Mouse (Mus musculus): Measurements from ENCODE around the gene Uba2. TPM values are rescaled to one million over a fixed set of nuclear protein-coding genes. Genes with fewer than 3 reads are reported as not detected.

The Uba2 gene
- 42.1 and 50.0 TPM in 2 replicates for polyA plus RNA-seq (2015; fragmentation: Nextera tagmentation; extraction: Ambion mirVana)

GRCm38 (mm10) chr7:34169454-34169853 is at the start of gene Uba2:
Gene Uba2 (minus strand): TSS chr7:34169599.
- Histone ChIP-seq H3K27me3 (ENCODE audit: insufficient read depth, low read length) (no peaks in the 10 kb centered on the region), H3K27ac (ENCODE audit: low read depth) (peak within 1 kb of the TSS; percentile 81), H3K4me1 (ENCODE audit: insufficient read depth) (peaks cover 11% of the 10 kb centered on the region), H3K4me3 (ENCODE audit: low read depth, low read length) (peak within 1 kb of the TSS; percentile 80), H3K9me3 (ENCODE audit: low read length) (no peaks in the 10 kb centered on the region), H3K36me3 (replicated peaks; ENCODE audit: insufficient read depth, low read length) (peaks cover 8% of the 10 kb centered on the region), H3K9ac (replicated peaks) (peak within 1 kb of the TSS; percentile 90; the same call in 1 of the 2 replicates), H3K4me2 (ENCODE audit: low read depth, low read length) (peak within 1 kb of the TSS; percentile 85)
- DNase-seq (no peak), ATAC-seq (no peak)
- TF ChIP-seq EP300 (IDR thresholded peaks at IDR 0.05; ENCODE audit: low read depth) (no peak), CTCF (IDR thresholded peaks at IDR 0.05; ENCODE audit: low read depth) (no peak)
- WGBS (ENCODE audit: insufficient replicate concordance) = 78% methylated on average over 3 of the region's 3 CpGs

- Histone ChIP-seq H3K9ac (replicated peaks) (no peak overlapping the region), H3K4me2 (ENCODE audit: low read depth, low read length) (no peak overlapping the region), H3K9me3 (ENCODE audit: low read length) (no peaks in the 10 kb centered on the region), H3K27me3 (ENCODE audit: insufficient read depth, low read length) (no peaks in the 10 kb centered on the region), H3K4me1 (ENCODE audit: insufficient read depth) (peaks cover 18% of the 10 kb centered on the region), H3K4me3 (ENCODE audit: low read depth, low read length) (no peak overlapping the region), H3K27ac (ENCODE audit: low read depth) (no peak overlapping the region), H3K36me3 (replicated peaks; ENCODE audit: insufficient read depth, low read length) (peaks cover 85% of the 10 kb centered on the region)
- WGBS (ENCODE audit: insufficient replicate concordance) = 44% methylated on average over 1 of the region's 1 CpGs
- no peak for ATAC-seq
- TF ChIP-seq EP300 (IDR thresholded peaks at IDR 0.05; ENCODE audit: low read depth) (no peak), CTCF (IDR thresholded peaks at IDR 0.05; ENCODE audit: low read depth) (no peak)
- DNase-seq = no peak
These were observed 49.1 kb upstream of the Uba2 start for GRCm38 (mm10) chr7:34218496-34218895.

- H3K27ac ChIP-seq (ENCODE audit: low read depth) = no peak overlapping the region
- TF ChIP-seq CTCF (IDR thresholded peaks at IDR 0.05; ENCODE audit: low read depth) (no peak), EP300 (IDR thresholded peaks at IDR 0.05; ENCODE audit: low read depth) (no peak)
- WGBS (ENCODE audit: insufficient replicate concordance) = 85% methylated on average over 10 of the region's 10 CpGs
- H3K9ac ChIP-seq (replicated peaks) = no peak overlapping the region
- peaks cover 86% of the 10 kb centered on the region for H3K36me3 ChIP-seq (replicated peaks; ENCODE audit: insufficient read depth, low read length)
- ATAC-seq = no peak
- H3K4me1 ChIP-seq (ENCODE audit: insufficient read depth) = peaks cover 18% of the 10 kb centered on the region
- H3K4me2 ChIP-seq (ENCODE audit: low read depth, low read length) = no peak overlapping the region
- no peak for DNase-seq
- no peaks in the 10 kb centered on the region for H3K9me3 ChIP-seq (ENCODE audit: low read length)
- no peak overlapping the region for H3K4me3 ChIP-seq (ENCODE audit: low read depth, low read length)
- no peaks in the 10 kb centered on the region for H3K27me3 ChIP-seq (ENCODE audit: insufficient read depth, low read length)
These were observed 47.1 kb upstream of the Uba2 start for GRCm38 (mm10) chr7:34216474-34216873.

- Histone ChIP-seq H3K27ac (ENCODE audit: low read depth) (peak overlapping the region; percentile 67), H3K27me3 (ENCODE audit: insufficient read depth, low read length) (no peaks in the 10 kb centered on the region), H3K4me3 (ENCODE audit: low read depth, low read length) (no peak overlapping the region), H3K4me2 (ENCODE audit: low read depth, low read length) (no peak overlapping the region), H3K4me1 (ENCODE audit: insufficient read depth) (peaks cover 18% of the 10 kb centered on the region), H3K9me3 (ENCODE audit: low read length) (no peaks in the 10 kb centered on the region), H3K9ac (replicated peaks) (no peak overlapping the region), H3K36me3 (replicated peaks; ENCODE audit: insufficient read depth, low read length) (peaks cover 86% of the 10 kb centered on the region)
- DNase-seq (no peak), ATAC-seq (peak; percentile 19; the same call in 1 of the 2 replicates)
- WGBS (ENCODE audit: insufficient replicate concordance) = 65% methylated on average over 9 of the region's 9 CpGs
- TF ChIP-seq EP300 (IDR thresholded peaks at IDR 0.05; ENCODE audit: low read depth) = no peak
- no peak for TF ChIP-seq CTCF (IDR thresholded peaks at IDR 0.05; ENCODE audit: low read depth)
These were observed 46.1 kb upstream of the Uba2 start for GRCm38 (mm10) chr7:34215481-34215880.

GRCm38 (mm10) chr7:34214644-34215043 is 45.2 kb upstream of the Uba2 start:
- 83% methylated on average over 8 of the region's 8 CpGs for WGBS (ENCODE audit: insufficient replicate concordance)
- H3K27me3 ChIP-seq (ENCODE audit: insufficient read depth, low read length) = no peaks in the 10 kb centered on the region
- no peak overlapping the region for H3K4me3 ChIP-seq (ENCODE audit: low read depth, low read length)
- H3K27ac ChIP-seq (ENCODE audit: low read depth) = peak overlapping the region; percentile 67; the same call in 1 of the 2 replicates
- ATAC-seq (peak; percentile 46), DNase-seq (peak; percentile 64)
- peaks cover 18% of the 10 kb centered on the region for H3K4me1 ChIP-seq (ENCODE audit: insufficient read depth)
- TF ChIP-seq CTCF (IDR thresholded peaks at IDR 0.05; ENCODE audit: low read depth) = no peak
- no peak for TF ChIP-seq EP300 (IDR thresholded peaks at IDR 0.05; ENCODE audit: low read depth)
- H3K9ac ChIP-seq (replicated peaks) = no peak overlapping the region
- H3K9me3 ChIP-seq (ENCODE audit: low read length) = no peaks in the 10 kb centered on the region
- peak overlapping the region; percentile 3; the same call in 1 of the 2 replicates for H3K4me2 ChIP-seq (ENCODE audit: low read depth, low read length)
- peaks cover 85% of the 10 kb centered on the region for H3K36me3 ChIP-seq (replicated peaks; ENCODE audit: insufficient read depth, low read length)

GRCm38 (mm10) chr7:34213281-34213680 is 43.9 kb upstream of the Uba2 start:
- ATAC-seq = no peak
- Histone ChIP-seq H3K4me1 (ENCODE audit: insufficient read depth) (peaks cover 18% of the 10 kb centered on the region), H3K9ac (replicated peaks) (no peak overlapping the region), H3K27me3 (ENCODE audit: insufficient read depth, low read length) (no peaks in the 10 kb centered on the region), H3K4me2 (ENCODE audit: low read depth, low read length) (no peak overlapping the region), H3K9me3 (ENCODE audit: low read length) (no peaks in the 10 kb centered on the region), H3K4me3 (ENCODE audit: low read depth, low read length) (no peak overlapping the region), H3K36me3 (replicated peaks; ENCODE audit: insufficient read depth, low read length) (peaks cover 85% of the 10 kb centered on the region), H3K27ac (ENCODE audit: low read depth) (no peak overlapping the region)
- TF ChIP-seq CTCF (IDR thresholded peaks at IDR 0.05; ENCODE audit: low read depth) (no peak), EP300 (IDR thresholded peaks at IDR 0.05; ENCODE audit: low read depth) (no peak)
- 85% methylated on average over 7 of the region's 7 CpGs for WGBS (ENCODE audit: insufficient replicate concordance)
- DNase-seq = no peak
